Comparison of ENCODE assay signal across 20 mouse cellular contexts in the genomic region with DNA sequence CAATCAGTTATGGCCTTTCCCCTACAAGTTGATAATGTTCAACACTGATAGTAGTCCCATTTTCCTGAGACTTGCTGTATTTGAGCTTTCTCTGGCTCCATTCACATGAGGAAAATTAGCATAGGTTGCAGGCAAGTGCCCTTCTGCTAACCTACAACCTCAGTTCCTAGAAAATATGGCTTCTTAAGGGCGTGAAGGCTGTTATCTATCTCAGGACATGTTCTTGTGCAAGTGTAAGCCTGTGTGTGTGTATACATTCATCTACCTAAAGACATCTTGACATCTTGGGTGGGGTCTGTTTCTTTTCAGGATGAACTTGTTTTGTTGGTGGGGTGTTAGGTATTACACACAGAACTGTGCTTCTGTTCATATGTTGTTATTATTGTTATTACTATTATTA. TPM values are rescaled to one million over a fixed set of nuclear protein-coding genes. Genes with fewer than 3 reads are reported as not detected.
DNase-seq lines count a peak whose midpoint lies in the region; ATAC-seq and TF ChIP-seq lines count a peak whose summit lies in the region.
"Had no signal": no experiment of that assay in that cellular context is flagged by ENCODE, and none has a peak within 500 bp of the region (broad histone marks: within the 10 kb centered on the region; RNA-seq: fewer than 3 reads in every experiment).

No protein-coding gene starts in this region.

- 0 out of 2 replicates have a peak overlapping the region, but pooled peaks have one; percentile 72 for H3K27ac ChIP-seq in forebrain, embryonic 15.5 days (replicated peaks)
- no peak overlapping the region for H3K27ac ChIP-seq in forebrain, embryonic 11.5 days (ENCODE audit: low read depth, low read length)
- H3K27ac ChIP-seq in midbrain, embryonic 16.5 days (ENCODE audit: low read length) = no peak overlapping the region
- no peak overlapping the region for H3K27ac ChIP-seq in midbrain, embryonic 10.5 days (replicated peaks)
- no peak overlapping the region for H3K27ac ChIP-seq in hindbrain, embryonic 16.5 days (ENCODE audit: low read depth, low read length)
- no peak overlapping the region for H3K27ac ChIP-seq in liver, postnatal 0 days (ENCODE audit: low read depth)
- H3K27ac ChIP-seq: intestine, embryonic 15.5 days; macrophage had no signal

- WGBS in forebrain, embryonic 15.5 days = 96% methylated on average over 1 of the region's 1 CpGs
- 86% methylated on average over 1 of the region's 1 CpGs for WGBS in forebrain, embryonic 11.5 days
- WGBS in midbrain, embryonic 16.5 days = 83% methylated on average over 1 of the region's 1 CpGs
- WGBS in midbrain, embryonic 10.5 days = 89% methylated on average over 1 of the region's 1 CpGs
- WGBS in hindbrain, embryonic 16.5 days = 82% methylated on average over 1 of the region's 1 CpGs
- WGBS in liver, postnatal 0 days (ENCODE audit: insufficient replicate concordance) = 57% methylated on average over 1 of the region's 1 CpGs

- 0 out of 2 replicates have a peak overlapping the region, but pooled peaks have one; percentile 3 for H3K9ac ChIP-seq in forebrain, embryonic 15.5 days (replicated peaks)
- no peak overlapping the region for H3K9ac ChIP-seq in forebrain, embryonic 11.5 days (ENCODE audit: low read length)
- H3K9ac ChIP-seq in midbrain, embryonic 16.5 days (ENCODE audit: low read depth, low read length) = no peak overlapping the region
- H3K9ac ChIP-seq in hindbrain, embryonic 16.5 days (ENCODE audit: low read depth, low read length) = no peak overlapping the region
- H3K9ac ChIP-seq in liver, postnatal 0 days (replicated peaks) = no peak overlapping the region
- H3K9ac ChIP-seq: intestine, embryonic 15.5 days; lung, embryonic 14.5 days had no signal

- no peak for DNase-seq in forebrain, embryonic 11.5 days (ENCODE audit: low spot score)
- DNase-seq in midbrain, embryonic 10.5 days (ENCODE audit: low spot score) = no peak
- no peak for DNase-seq in liver, postnatal 0 days
- DNase-seq in gastrocnemius, adult 8-10 months (ENCODE audit: low spot score in 2 of 2) = no peak
- no peak for DNase-seq in adrenal gland, postnatal 4 days (ENCODE audit: low spot score in 2 of 2)
- DNase-seq: adrenal gland, postnatal 14 days; cerebellum, adult 8-10 months; gastrocnemius, postnatal 10 days; heart, adult 18-20 months; heart, postnatal 36 days; kidney, postnatal 36 days; lung, embryonic 14.5 days; retina, postnatal 1 day had no signal

- peaks cover 97% of the 10 kb centered on the region for H3K4me1 ChIP-seq in forebrain, embryonic 15.5 days
- H3K4me1 ChIP-seq in forebrain, embryonic 11.5 days (replicated peaks; ENCODE audit: control insufficient read depth, insufficient read depth, low read length) = peaks cover 9% of the 10 kb centered on the region
- H3K4me1 ChIP-seq in midbrain, embryonic 16.5 days (ENCODE audit: control insufficient read depth, insufficient read depth, low read length) = peaks cover 31% of the 10 kb centered on the region
- peaks cover 45% of the 10 kb centered on the region for H3K4me1 ChIP-seq in midbrain, embryonic 10.5 days
- H3K4me1 ChIP-seq in hindbrain, embryonic 16.5 days (ENCODE audit: control insufficient read depth, insufficient read depth, low read depth, low read length) = peaks cover 54% of the 10 kb centered on the region
- peaks cover 17% of the 10 kb centered on the region for H3K4me1 ChIP-seq in liver, postnatal 0 days (ENCODE audit: insufficient read depth)

- TF ChIP-seq EP300 in liver, postnatal 0 days (IDR thresholded peaks at IDR 0.05; ENCODE audit: low read depth) = peak; percentile 40; the same call in 1 of the 2 replicates

- no peaks in the 10 kb centered on the region for H3K27me3 ChIP-seq in forebrain, embryonic 15.5 days
- no peaks in the 10 kb centered on the region for H3K27me3 ChIP-seq in forebrain, embryonic 11.5 days (ENCODE audit: control insufficient read depth, insufficient read depth, low read length)
- H3K27me3 ChIP-seq in midbrain, embryonic 16.5 days (ENCODE audit: control insufficient read depth, insufficient read depth, low read depth, low read length) = no peaks in the 10 kb centered on the region
- H3K27me3 ChIP-seq in midbrain, embryonic 10.5 days (ENCODE audit: low read depth, poor library complexity, severe bottlenecking) = peaks cover 18% of the 10 kb centered on the region
- no peaks in the 10 kb centered on the region for H3K27me3 ChIP-seq in hindbrain, embryonic 16.5 days (replicated peaks; ENCODE audit: control insufficient read depth, insufficient read depth, low read length)
- H3K27me3 ChIP-seq in liver, postnatal 0 days (ENCODE audit: insufficient read depth, low read length) = no peaks in the 10 kb centered on the region

- H3K4me2 ChIP-seq in forebrain, embryonic 15.5 days (replicated peaks) = peak overlapping the region; percentile 65
- no peak overlapping the region for H3K4me2 ChIP-seq in forebrain, embryonic 11.5 days (ENCODE audit: low read depth, low read length, severe bottlenecking)
- peak overlapping the region; percentile 28 for H3K4me2 ChIP-seq in midbrain, embryonic 16.5 days (ENCODE audit: low read length)
- peak overlapping the region; percentile 16 for H3K4me2 ChIP-seq in hindbrain, embryonic 16.5 days (ENCODE audit: low read length)
- no peak overlapping the region for H3K4me2 ChIP-seq in liver, postnatal 0 days (ENCODE audit: low read depth, low read length)
- H3K4me2 ChIP-seq: intestine, embryonic 15.5 days; lung, embryonic 14.5 days; midbrain, embryonic 11.5 days had no signal

- H3K4me3 ChIP-seq in forebrain, embryonic 15.5 days = peak overlapping the region; percentile 41
- H3K4me3 ChIP-seq in forebrain, embryonic 11.5 days (ENCODE audit: low read depth, low read length) = no peak overlapping the region
- no peak overlapping the region for H3K4me3 ChIP-seq in midbrain, embryonic 16.5 days (ENCODE audit: low read depth, low read length)
- H3K4me3 ChIP-seq in midbrain, embryonic 10.5 days = no peak overlapping the region
- no peak overlapping the region; the same call in 1 of the 2 replicates for H3K4me3 ChIP-seq in hindbrain, embryonic 16.5 days (ENCODE audit: low read length)
- no peak overlapping the region for H3K4me3 ChIP-seq in liver, postnatal 0 days (ENCODE audit: low read depth, low read length)
- H3K4me3 ChIP-seq: intestine, embryonic 15.5 days had no signal

- TF ChIP-seq CTCF in liver, postnatal 0 days (IDR thresholded peaks at IDR 0.05; ENCODE audit: low read depth) = no peak

- H3K36me3 ChIP-seq in forebrain, embryonic 15.5 days = peaks cover 35% of the 10 kb centered on the region
- no peaks in the 10 kb centered on the region for H3K36me3 ChIP-seq in forebrain, embryonic 11.5 days (ENCODE audit: control insufficient read depth, insufficient read depth, low read length)
- H3K36me3 ChIP-seq in midbrain, embryonic 16.5 days (ENCODE audit: control insufficient read depth, insufficient read depth, low read length) = peaks cover 8% of the 10 kb centered on the region; the same call in 1 of the 2 replicates
- peaks cover 17% of the 10 kb centered on the region for H3K36me3 ChIP-seq in midbrain, embryonic 10.5 days
- no peaks in the 10 kb centered on the region; the same call in 1 of the 2 replicates for H3K36me3 ChIP-seq in hindbrain, embryonic 16.5 days (ENCODE audit: control insufficient read depth, insufficient read depth, low read length)
- no peaks in the 10 kb centered on the region for H3K36me3 ChIP-seq in liver, postnatal 0 days (replicated peaks; ENCODE audit: insufficient read depth, low read length)
- H3K36me3 ChIP-seq: G1E; intestine, embryonic 15.5 days had no signal

- no peak for ATAC-seq in forebrain, embryonic 15.5 days (replicated peaks)
- ATAC-seq in forebrain, embryonic 11.5 days (replicated peaks; ENCODE audit: low FRiP score) = no peak
- no peak for ATAC-seq in midbrain, embryonic 16.5 days
- ATAC-seq in hindbrain, embryonic 16.5 days = no peak
- ATAC-seq in liver, postnatal 0 days = peak; percentile 26; the same call in 1 of the 2 replicates
- ATAC-seq: intestine, embryonic 15.5 days had no signal

- H3K9me3 ChIP-seq in forebrain, embryonic 15.5 days = no peaks in the 10 kb centered on the region
- no peaks in the 10 kb centered on the region for H3K9me3 ChIP-seq in forebrain, embryonic 11.5 days (ENCODE audit: control insufficient read depth, low read length)
- H3K9me3 ChIP-seq in midbrain, embryonic 16.5 days (replicated peaks; ENCODE audit: control insufficient read depth, low read length, poor library complexity, severe bottlenecking) = no peaks in the 10 kb centered on the region
- H3K9me3 ChIP-seq in midbrain, embryonic 10.5 days (replicated peaks) = no peaks in the 10 kb centered on the region
- H3K9me3 ChIP-seq in hindbrain, embryonic 16.5 days (ENCODE audit: control insufficient read depth, low read length) = no peaks in the 10 kb centered on the region
- H3K9me3 ChIP-seq in liver, postnatal 0 days (ENCODE audit: low read length) = no peaks in the 10 kb centered on the region
- H3K9me3 ChIP-seq: G1E; intestine, embryonic 15.5 days had no signal

RNA-seq across cellular contexts. Expression of a gene that starts 33.1 kb away (rescaled TPM):
- polyA plus RNA-seq in forebrain, embryonic 15.5 days (2015; fragmentation: Nextera tagmentation; extraction: Ambion mirVana) = 27.4 and 30.6 TPM in 2 replicates
- polyA plus RNA-seq in forebrain, embryonic 11.5 days (2014; fragmentation: Nextera tagmentation; extraction: Ambion mirVana) = 15.9 TPM in 2 replicates
- 25.9 and 34.6 TPM in 2 replicates for polyA plus RNA-seq in midbrain, embryonic 16.5 days (2015; fragmentation: Nextera tagmentation; extraction: Ambion mirVana)
- 7.6 and 12.5 TPM in 2 replicates for polyA plus RNA-seq in midbrain, embryonic 10.5 days (2016; fragmentation: Nextera tagmentation; extraction: Ambion mirVana)
- 18.4 and 20.5 TPM in 2 replicates for polyA plus RNA-seq in hindbrain, embryonic 16.5 days (2015; fragmentation: Nextera tagmentation; extraction: Ambion mirVana)
- polyA plus RNA-seq in liver, postnatal 0 days (2015; fragmentation: Nextera tagmentation; extraction: Ambion mirVana) = 0.78 and 1.0 TPM in 2 replicates
- 1 to 10 TPM; 4.9 to 6.2 (median 5.6) TPM for total RNA-seq in gastrocnemius, adult 8-10 months (2022)
- 10 to 100 TPM; 11.9 to 13.5 TPM for total RNA-seq in adrenal gland, postnatal 4 days (2021)

RNA-seq across cellular contexts. Expression of a gene that starts 35.6 kb away (rescaled TPM):
- polyA plus RNA-seq in forebrain, embryonic 15.5 days (2015; fragmentation: Nextera tagmentation; extraction: Ambion mirVana) = 52.2 and 52.3 TPM in 2 replicates
- 28.6 and 31.1 TPM in 2 replicates for polyA plus RNA-seq in forebrain, embryonic 11.5 days (2014; fragmentation: Nextera tagmentation; extraction: Ambion mirVana)
- 37.0 and 38.6 TPM in 2 replicates for polyA plus RNA-seq in midbrain, embryonic 16.5 days (2015; fragmentation: Nextera tagmentation; extraction: Ambion mirVana)
- 28.1 and 30.8 TPM in 2 replicates for polyA plus RNA-seq in midbrain, embryonic 10.5 days (2016; fragmentation: Nextera tagmentation; extraction: Ambion mirVana)
- polyA plus RNA-seq in hindbrain, embryonic 16.5 days (2015; fragmentation: Nextera tagmentation; extraction: Ambion mirVana) = 34.4 and 36.1 TPM in 2 replicates
- 5.9 and 7.0 TPM in 2 replicates for polyA plus RNA-seq in liver, postnatal 0 days (2015; fragmentation: Nextera tagmentation; extraction: Ambion mirVana)
- 10 to 100 TPM; 13.4 to 15.6 (median 14.9) TPM for total RNA-seq in gastrocnemius, adult 8-10 months (2022)
- total RNA-seq in adrenal gland, postnatal 4 days (2021) = 10 to 100 TPM; 21.0 to 21.3 TPM

RNA-seq across cellular contexts. Expression of a gene that starts 43.8 kb away (rescaled TPM):
- polyA plus RNA-seq in forebrain, embryonic 15.5 days (2015; fragmentation: Nextera tagmentation; extraction: Ambion mirVana) = 67.1 and 70.8 TPM in 2 replicates
- polyA plus RNA-seq in forebrain, embryonic 11.5 days (2014; fragmentation: Nextera tagmentation; extraction: Ambion mirVana) = 94.1 and 95.8 TPM in 2 replicates
- 44.8 and 48.7 TPM in 2 replicates for polyA plus RNA-seq in midbrain, embryonic 16.5 days (2015; fragmentation: Nextera tagmentation; extraction: Ambion mirVana)
- polyA plus RNA-seq in midbrain, embryonic 10.5 days (2016; fragmentation: Nextera tagmentation; extraction: Ambion mirVana) = 89.3 and 91.6 TPM in 2 replicates
- 48.2 and 50.6 TPM in 2 replicates for polyA plus RNA-seq in hindbrain, embryonic 16.5 days (2015; fragmentation: Nextera tagmentation; extraction: Ambion mirVana)
- polyA plus RNA-seq in liver, postnatal 0 days (2015; fragmentation: Nextera tagmentation; extraction: Ambion mirVana) = 30.6 and 32.0 TPM in 2 replicates
- total RNA-seq in gastrocnemius, adult 8-10 months (2022) = 10 to 100 TPM; 18.5 to 19.7 (median 19.1) TPM
- 10 to 100 TPM; 44.2 to 47.5 TPM for total RNA-seq in adrenal gland, postnatal 4 days (2021)

RNA-seq across cellular contexts. Expression of a gene that starts 47.4 kb away (rescaled TPM):
- 11.4 and 13.0 TPM in 2 replicates for polyA plus RNA-seq in forebrain, embryonic 15.5 days (2015; fragmentation: Nextera tagmentation; extraction: Ambion mirVana)
- polyA plus RNA-seq in forebrain, embryonic 11.5 days (2014; fragmentation: Nextera tagmentation; extraction: Ambion mirVana) = 13.9 and 14.8 TPM in 2 replicates
- polyA plus RNA-seq in midbrain, embryonic 16.5 days (2015; fragmentation: Nextera tagmentation; extraction: Ambion mirVana) = 9.0 and 9.2 TPM in 2 replicates
- polyA plus RNA-seq in midbrain, embryonic 10.5 days (2016; fragmentation: Nextera tagmentation; extraction: Ambion mirVana) = 12.7 and 15.0 TPM in 2 replicates
- polyA plus RNA-seq in hindbrain, embryonic 16.5 days (2015; fragmentation: Nextera tagmentation; extraction: Ambion mirVana) = 6.9 and 7.7 TPM in 2 replicates
- 7.8 and 9.6 TPM in 2 replicates for polyA plus RNA-seq in liver, postnatal 0 days (2015; fragmentation: Nextera tagmentation; extraction: Ambion mirVana)
- 1 to 10 TPM; 2.2 to 3.9 (median 3.6) TPM for total RNA-seq in gastrocnemius, adult 8-10 months (2022)
- total RNA-seq in adrenal gland, postnatal 4 days (2021) = 10 to 100 TPM; 30.3 to 34.0 TPM

RNA-seq across cellular contexts. Expression of a gene that starts 57.7 kb away (rescaled TPM):
- 37.4 and 38.3 TPM in 2 replicates for polyA plus RNA-seq in forebrain, embryonic 15.5 days (2015; fragmentation: Nextera tagmentation; extraction: Ambion mirVana)
- 2.9 and 3.7 TPM in 2 replicates for polyA plus RNA-seq in forebrain, embryonic 11.5 days (2014; fragmentation: Nextera tagmentation; extraction: Ambion mirVana)
- polyA plus RNA-seq in midbrain, embryonic 16.5 days (2015; fragmentation: Nextera tagmentation; extraction: Ambion mirVana) = 37.3 and 40.3 TPM in 2 replicates
- polyA plus RNA-seq in midbrain, embryonic 10.5 days (2016; fragmentation: Nextera tagmentation; extraction: Ambion mirVana) = 0.53 and 1.2 TPM in 2 replicates
- polyA plus RNA-seq in hindbrain, embryonic 16.5 days (2015; fragmentation: Nextera tagmentation; extraction: Ambion mirVana) = 31.8 and 32.3 TPM in 2 replicates
- not detected in 2 replicates for polyA plus RNA-seq in liver, postnatal 0 days (2015; fragmentation: Nextera tagmentation; extraction: Ambion mirVana)
- total RNA-seq in gastrocnemius, adult 8-10 months (2022) = under 1 TPM in 2 of 4 experiments, not detected in 2; 0.08 to 0.19 TPM
- 10 to 100 TPM; 11.9 to 14.8 TPM for total RNA-seq in adrenal gland, postnatal 4 days (2021)
- polyA plus RNA-seq: G1E, macrophage had no signal

Comparison
In these comparisons a context has a peak if more than half of its experiments do, and no peak if none do; other contexts are left out.
1. H3K4me2 ChIP-seq: peak in forebrain, embryonic 15.5 days (single experiment), midbrain, embryonic 16.5 days (single experiment) and hindbrain, embryonic 16.5 days (single experiment); none in forebrain, embryonic 11.5 days (single experiment) and liver, postnatal 0 days (single experiment).